Mouse (Mus musculus) right cerebral cortex, postnatal 25 days (tissue): ENCODE measurements around the gene Mat1a.

Experiments used
- DNase-seq: peaks from one replicate; pipeline ENCODE4 v3.0.0; 2022

Gene Mat1a

DNA sequence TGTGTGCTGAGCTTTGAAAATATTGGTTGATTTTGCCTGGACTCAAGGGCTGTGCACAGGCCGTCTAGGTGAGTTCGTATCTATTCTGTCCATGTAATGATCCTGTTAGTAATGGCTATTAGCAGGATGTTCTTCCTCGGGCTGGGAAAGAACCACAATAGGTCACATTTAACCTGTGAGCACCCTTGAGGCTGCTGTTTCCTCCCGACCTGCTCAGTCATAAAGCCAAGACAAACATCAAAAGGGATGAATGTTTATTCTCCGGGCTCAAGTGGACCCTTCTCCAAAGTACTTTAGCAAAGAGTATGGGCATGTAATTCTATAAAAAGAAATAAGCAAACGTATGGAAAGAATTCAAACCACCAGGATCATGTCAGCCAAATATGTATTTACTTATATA is 41.2 kb downstream of the Mat1a start:
- no peak for DNase-seq

GRCm38 (mm10) chr14:41146922-41147321 is 42.1 kb downstream of the Mat1a start:
- DNase-seq: no peak

DNA sequence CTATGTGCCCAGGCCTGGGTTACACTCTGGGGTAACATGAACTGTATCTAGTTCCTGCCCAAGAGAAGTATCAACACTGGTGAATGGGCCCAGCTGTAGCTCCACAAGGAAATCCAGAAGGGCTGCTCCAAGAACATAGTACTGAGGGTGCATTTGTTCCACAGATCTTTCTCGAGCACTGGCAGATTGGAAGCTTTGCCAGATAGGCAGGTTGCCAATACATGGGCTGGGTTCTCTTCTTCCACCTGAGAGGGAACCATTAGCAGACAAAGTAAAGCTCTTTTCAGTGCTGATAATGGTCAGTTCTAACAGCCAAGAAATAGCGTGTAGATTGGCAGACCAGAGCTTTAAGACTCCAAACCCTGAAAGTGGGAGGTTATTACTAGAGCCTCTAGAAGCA is 42.5 kb downstream of the Mat1a start:
- no peak for DNase-seq

GRCm38 (mm10) chr14:41151220-41151898 is 46.5 kb downstream of the Mat1a start, which contains the start of gene Mbl1:
Gene Mbl1 (plus strand): TSS chr14:41151458.
- DNase-seq: no peak

GRCm38 (mm10) chr14:41160076-41160475 is 55.2 kb downstream of the Mat1a start:
- no peak for DNase-seq

- DNase-seq: no peak
Measured at GRCm38 (mm10) chr14:41160743-41161142, 55.9 kb downstream of the Mat1a start.

DNA sequence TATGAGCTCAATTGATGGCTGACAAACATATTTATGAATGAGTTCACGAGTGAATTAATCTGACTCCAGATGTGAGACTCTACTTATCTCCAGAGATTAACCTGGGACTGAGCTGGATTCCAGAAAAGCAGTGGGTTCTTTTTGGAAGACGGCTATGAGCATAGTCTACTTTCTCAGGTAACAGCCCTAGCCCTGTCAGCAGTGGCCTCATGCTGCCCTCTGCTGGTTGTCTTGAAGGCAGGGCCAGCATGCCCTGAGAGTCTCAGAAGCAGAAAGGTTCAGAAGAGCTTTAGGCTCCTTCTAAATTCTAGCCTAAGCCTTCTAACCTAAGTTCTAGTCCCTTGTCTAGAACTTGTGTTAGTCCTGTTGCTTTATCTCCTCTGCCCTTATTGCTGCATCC is 57.8 kb downstream of the Mat1a start:
- peak; percentile 10 for DNase-seq

DNA sequence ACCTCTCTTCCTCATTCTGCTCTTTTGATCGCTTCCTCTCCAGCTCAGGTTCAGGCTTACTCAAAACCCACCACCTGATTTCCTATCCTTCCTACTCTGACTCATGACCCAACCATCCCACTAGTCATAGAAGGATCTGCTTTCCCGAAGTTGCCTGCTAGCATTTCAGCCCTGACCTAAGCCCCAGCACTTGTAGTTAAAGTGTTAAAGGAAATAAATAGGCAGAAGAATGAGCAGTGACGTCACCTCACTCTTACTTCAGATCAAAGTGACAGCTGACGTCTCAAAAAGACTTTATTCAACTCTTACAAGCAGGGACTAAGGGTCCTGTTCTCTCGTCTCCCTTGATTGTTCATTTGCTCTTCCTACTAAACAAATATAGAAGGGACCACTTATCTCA is 62.4 kb downstream of the Mat1a start:
- no peak for DNase-seq

DNA sequence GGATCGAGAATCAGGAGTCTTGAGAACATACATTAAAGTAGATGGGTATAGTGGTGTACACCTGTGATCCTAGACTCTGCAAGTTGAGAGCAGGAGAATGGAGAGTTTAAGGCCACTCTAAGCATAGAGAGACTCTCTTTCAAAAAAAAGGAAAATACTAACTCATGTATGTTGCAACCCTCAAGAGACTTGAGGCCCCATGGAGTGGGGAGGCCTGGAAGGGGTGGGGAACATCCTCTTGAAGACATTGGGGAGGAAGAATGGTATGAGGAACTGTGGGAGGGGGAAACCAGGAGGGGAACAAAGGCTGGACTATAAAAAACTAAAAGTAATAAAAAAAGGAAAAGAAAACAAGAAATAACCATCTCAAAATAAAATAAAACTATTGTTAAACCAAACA is 63.7 kb downstream of the Mat1a start:
- DNase-seq: no peak

GRCm38 (mm10) chr14:41170514-41170913 is 65.7 kb downstream of the Mat1a start:
- no peak for DNase-seq
